Mouse (Mus musculus) telencephalon, adult 2 months (tissue): ENCODE data around the gene E430018J23Rik.
A peak's percentile ranks its signal among the peaks of the same experiment; 100 is the strongest.
"Not testable (repeated sequence)": the region's sequence is repeated elsewhere in the genome, so short reads cannot be mapped to it uniquely, and the experiment has no call there.

Experiments
- DNase-seq: peaks from one replicate; pipeline ENCODE4 v3.0.0-alpha.2; 2011; ENCODE audit warnings: low read depth, low spot score

Gene E430018J23Rik

GRCm38 (mm10) chr7:127378310-127378921, 15.0 kb downstream of the E430018J23Rik start:
- no peak for DNase-seq

GRCm38 (mm10) chr7:127375271-127376245, 17.9 kb downstream of the E430018J23Rik start, which contains the start of gene Zfp747:
Gene Zfp747 (minus strand): TSS chr7:127376050.
- DNase-seq: peak; percentile 91

- DNase-seq: not testable (repeated sequence)
Observed at GRCm38 (mm10) chr7:127371870-127372269, 21.6 kb downstream of the E430018J23Rik start.

- DNase-seq: no peak
Observed at GRCm38 (mm10) chr7:127371213-127371612, 22.2 kb downstream of the E430018J23Rik start.

- DNase-seq: no peak
Observed at GRCm38 (mm10) chr7:127366249-127366648, 27.2 kb downstream of the E430018J23Rik start.

GRCm38 (mm10) chr7:127364166-127364565, 29.3 kb downstream of the E430018J23Rik start:
- DNase-seq: no peak

- no peak for DNase-seq
Observed at GRCm38 (mm10) chr7:127363475-127363921, 29.9 kb downstream of the E430018J23Rik start.

- not testable (repeated sequence) for DNase-seq
Observed at GRCm38 (mm10) chr7:127362418-127362817, 31.0 kb downstream of the E430018J23Rik start.

- no peak for DNase-seq
Observed at GRCm38 (mm10) chr7:127361449-127361848, 32.0 kb downstream of the E430018J23Rik start.

GRCm38 (mm10) chr7:127360265-127360664, 33.2 kb downstream of the E430018J23Rik start:
- no peak for DNase-seq

GRCm38 (mm10) chr7:127358472-127358871, 35.0 kb downstream of the E430018J23Rik start:
- DNase-seq: no peak

GRCm38 (mm10) chr7:127357871-127358270, 35.6 kb downstream of the E430018J23Rik start:
- no peak for DNase-seq

GRCm38 (mm10) chr7:127355796-127356195, 37.6 kb downstream of the E430018J23Rik start:
- DNase-seq: no peak

- DNase-seq: no peak
Observed at GRCm38 (mm10) chr7:127351230-127352004, 42.0 kb downstream of the E430018J23Rik start.

GRCm38 (mm10) chr7:127346676-127347075, 46.8 kb downstream of the E430018J23Rik start:
- no peak for DNase-seq

- DNase-seq: no peak
Observed at GRCm38 (mm10) chr7:127345512-127346325, 47.7 kb downstream of the E430018J23Rik start, which contains the start of gene Zfp768. Gene Zfp768 (minus strand): TSS chr7:127345589.

- DNase-seq: no peak
Observed at GRCm38 (mm10) chr7:127345092-127345491, 48.3 kb downstream of the E430018J23Rik start.

GRCm38 (mm10) chr7:127344371-127344770, 49.1 kb downstream of the E430018J23Rik start:
- no peak for DNase-seq

- no peak for DNase-seq
Observed at GRCm38 (mm10) chr7:127343351-127344019, 49.9 kb downstream of the E430018J23Rik start.

GRCm38 (mm10) chr7:127342888-127343287, 50.5 kb downstream of the E430018J23Rik start:
- no peak for DNase-seq
